Mouse (Mus musculus) frontal cortex, postnatal 14 days (tissue): ENCODE data around the gene Gm4969.

Experiments used
- DNase-seq, 2 experiments: peaks; one replicate each; pipeline ENCODE4 v3.0.0; 2022; ENCODE audit warnings: low spot score in 2 of 2

The Gm4969 gene

GRCm38 (mm10) chr7:19136673-19137334 lies 18.6 kb upstream of the Gm4969 start:
- DNase-seq = no peak

DNA sequence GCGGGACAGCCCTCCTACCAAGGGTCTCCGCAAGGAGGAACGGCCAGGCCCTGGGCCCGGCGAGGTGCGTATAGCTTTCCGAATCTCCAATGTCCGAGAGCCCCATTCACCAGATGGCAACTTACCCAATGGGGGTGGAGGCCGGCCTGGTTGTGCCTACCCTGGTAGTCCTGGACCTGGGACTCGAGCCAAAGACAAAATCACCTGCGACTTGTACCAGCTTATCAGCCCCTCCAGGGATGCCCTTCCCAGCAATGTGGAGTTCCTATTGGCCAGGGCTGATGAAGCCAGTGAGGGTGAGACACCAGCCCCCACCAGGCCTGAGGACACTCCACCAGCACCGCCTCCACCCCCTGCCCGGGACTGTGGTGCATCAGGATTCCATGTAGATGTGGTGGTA lies 18.0 kb upstream of the Gm4969 start:
- DNase-seq = no peak

DNA sequence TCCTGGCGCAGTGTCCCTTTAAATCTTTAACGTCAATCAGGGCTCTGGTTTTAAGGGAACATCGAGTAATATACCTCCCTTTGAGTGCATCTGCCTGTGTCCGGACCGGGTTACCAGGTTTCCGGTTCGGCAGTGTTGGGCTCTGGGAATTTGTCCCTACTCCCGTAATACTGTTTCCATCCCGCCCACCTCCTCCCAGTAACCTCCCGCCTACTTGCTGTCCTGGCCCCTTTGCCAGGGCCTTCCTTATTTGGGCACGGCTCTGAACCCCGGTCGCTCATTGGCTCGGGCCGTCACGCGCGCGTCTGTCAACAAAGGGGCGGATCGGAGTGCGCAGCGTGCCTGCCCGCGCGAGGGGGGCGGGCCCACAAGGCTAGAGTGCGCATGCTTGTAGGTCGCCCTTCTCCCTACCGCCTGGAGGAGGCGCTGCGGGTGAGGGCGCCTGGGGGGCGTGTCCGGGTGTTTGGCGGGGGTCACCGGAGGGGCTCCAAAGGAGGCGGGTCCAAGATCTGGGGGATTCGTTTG lies 13.2 kb upstream of the Gm4969 start:
- DNase-seq = peak; percentile 94 to 97

DNA sequence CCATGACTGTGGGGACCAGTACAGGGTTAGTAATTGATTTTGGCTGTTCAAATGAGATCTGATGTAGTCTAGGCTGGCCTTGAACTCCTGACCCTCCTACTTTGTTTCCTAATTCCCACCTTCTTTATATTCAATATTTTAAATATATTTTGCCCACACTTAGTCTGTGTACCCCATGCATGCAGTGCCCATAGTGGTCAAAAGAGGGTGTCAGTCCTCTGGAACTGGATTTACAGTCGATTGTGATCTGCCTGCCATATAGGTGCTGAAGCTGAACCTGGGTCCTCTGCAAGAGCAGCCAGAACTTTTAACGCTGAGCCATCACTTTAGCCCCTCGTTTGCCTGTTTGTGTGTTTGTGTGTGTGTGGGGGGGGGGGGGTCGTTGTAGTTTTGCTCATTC lies 12.5 kb upstream of the Gm4969 start:
- DNase-seq = no peak

- no peak for DNase-seq
These were observed 11.2 kb upstream of the Gm4969 start for GRCm38 (mm10) chr7:19129396-19129795.

DNA sequence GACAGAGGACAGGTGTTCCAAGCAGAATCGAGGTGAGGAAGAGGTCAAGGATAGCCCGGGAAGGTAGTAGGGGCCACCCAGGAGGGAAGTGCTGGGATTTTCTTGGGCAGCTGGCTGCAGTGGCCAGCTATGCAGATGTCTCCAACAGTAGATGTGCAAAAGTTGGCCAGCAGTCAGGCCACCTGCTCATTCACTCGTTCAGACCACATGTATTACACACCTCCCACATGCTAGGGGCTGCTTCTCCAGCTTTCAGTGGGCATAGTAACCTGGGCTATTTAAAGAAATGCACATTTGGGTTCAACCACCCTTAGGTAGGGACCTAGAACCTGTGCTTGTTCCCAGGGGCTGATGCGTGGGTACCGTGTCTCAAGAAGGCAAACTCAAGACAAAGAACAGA lies 9.6 kb upstream of the Gm4969 start:
- no peak for DNase-seq

GRCm38 (mm10) chr7:19124713-19125112 lies 6.5 kb upstream of the Gm4969 start:
- DNase-seq = no peak

DNA sequence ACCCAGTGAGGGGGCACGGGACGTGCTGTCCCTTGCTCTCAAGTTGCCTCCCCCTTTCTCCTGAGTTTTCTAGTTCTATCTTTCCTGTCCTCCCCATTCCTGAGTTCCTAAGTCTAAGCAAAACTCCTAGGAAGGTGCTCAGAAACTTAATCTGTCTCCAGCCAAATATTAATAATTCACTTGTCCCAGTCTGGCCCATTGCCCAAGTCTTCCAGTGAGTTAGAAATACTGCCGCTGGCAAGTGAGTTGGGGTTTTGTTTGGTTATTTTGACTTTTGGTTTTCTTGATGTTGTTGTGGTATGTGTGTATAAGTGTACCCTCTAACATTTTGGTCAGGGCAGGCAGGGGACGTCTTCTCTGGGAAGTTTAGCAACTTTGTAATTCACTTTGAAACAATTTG lies 3.5 kb upstream of the Gm4969 start:
- DNase-seq = no peak

DNA sequence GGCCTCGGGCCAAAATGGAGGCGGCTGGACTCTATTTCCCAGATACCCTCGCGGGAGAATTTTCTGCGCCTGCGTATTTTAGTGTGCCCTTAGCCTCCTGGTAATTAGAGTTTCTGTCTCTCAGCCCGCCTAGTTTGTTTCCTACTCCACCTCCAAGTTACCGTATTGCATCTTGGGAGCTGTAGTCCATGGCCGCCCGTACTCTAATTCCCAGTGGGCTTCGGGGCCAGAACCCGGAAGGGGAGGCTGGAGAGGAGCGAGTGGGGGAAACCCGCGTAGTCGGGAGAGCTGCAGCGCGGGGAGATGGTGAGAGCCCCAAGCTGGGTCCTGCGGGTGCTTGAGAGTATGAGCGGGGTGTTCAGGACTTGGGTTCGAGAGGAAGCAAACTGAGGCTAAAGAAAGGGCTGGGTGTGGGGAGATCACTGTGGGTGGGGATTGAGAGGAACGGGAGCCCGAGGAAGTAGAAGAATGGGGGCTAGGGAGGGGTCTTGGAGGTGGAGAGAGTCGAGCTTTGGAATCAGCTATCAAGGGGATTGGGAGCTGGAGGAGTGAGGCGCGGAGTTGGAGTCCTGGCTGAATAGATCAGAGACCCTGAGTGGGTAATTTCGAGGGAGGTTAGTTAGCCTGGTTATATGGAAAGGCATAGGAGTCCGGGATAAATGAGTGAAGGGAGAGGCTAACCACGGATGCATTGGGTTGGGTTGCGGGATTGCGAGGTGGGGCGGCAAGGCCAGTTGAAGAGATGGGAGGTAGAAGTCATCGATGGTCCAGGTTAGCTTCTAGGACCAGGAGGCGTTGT lies 1.7 kb upstream of the Gm4969 start, which contains the start of gene Fbxo46:
Gene Fbxo46 (plus strand): TSS at position 229 of the 799 bp plus-strand sequence.
- DNase-seq = peak; percentile 88 to 91

DNA sequence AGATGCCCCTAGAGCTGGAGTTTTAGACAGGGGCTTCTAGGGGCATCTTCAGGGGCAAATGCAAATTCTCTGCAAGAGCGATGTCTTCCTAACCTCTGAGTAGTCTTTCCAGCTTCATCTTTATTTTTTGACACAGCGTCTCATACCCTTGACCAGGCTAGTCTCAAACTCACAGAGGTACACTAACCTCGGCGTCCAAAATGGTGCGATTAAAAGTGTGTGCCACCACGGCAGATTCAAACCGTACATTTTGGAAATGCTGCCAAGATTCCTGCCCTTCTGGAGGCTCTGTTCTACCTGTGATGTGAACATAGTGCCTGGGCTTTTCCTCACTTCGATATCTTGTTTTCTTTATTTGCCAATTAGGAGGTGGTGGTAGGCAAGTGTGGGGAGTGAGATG lies 915 bp upstream of the Gm4969 start:
- DNase-seq = no peak

- no peak for DNase-seq
These were observed 8.6 kb downstream of the Gm4969 start for GRCm38 (mm10) chr7:19109565-19109964.

DNA sequence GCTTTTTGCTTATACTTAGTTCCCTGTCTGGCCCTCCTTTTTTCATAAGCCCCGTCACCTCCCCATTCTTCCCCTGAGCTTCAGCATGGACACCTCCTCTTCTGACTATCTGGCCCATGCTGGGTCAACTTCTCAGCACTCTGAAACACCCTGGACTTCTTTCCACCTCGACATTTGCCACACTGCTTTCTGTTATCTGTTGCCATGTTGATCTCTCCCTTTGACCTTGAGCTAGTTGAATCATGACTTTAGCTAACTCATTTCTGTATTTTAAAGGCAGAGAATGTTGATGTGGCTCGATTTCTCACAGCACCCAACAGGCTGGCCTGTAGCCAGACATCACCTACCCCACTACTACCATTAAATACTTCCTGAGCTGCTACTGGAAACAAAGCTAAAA lies 10.7 kb downstream of the Gm4969 start:
- DNase-seq = no peak

DNA sequence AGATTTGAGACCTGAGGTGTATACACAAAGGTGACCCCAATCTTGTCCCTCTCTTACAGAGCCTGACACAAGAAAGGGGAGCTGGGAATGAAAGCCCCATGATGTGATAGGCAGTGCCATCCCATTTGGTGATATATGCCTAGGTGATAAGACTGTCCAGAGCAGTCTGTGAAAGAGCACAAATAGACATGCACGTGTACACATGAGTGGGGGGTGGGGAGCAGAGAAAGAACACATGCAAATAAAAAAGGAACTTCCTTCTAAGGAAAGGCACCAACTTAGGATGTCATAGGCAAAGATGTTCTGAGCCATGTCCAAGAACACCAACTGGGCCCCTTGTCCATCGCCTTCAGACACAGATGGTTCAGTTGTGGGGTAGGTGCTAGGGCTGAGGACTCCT lies 13.7 kb downstream of the Gm4969 start:
- DNase-seq = no peak

DNA sequence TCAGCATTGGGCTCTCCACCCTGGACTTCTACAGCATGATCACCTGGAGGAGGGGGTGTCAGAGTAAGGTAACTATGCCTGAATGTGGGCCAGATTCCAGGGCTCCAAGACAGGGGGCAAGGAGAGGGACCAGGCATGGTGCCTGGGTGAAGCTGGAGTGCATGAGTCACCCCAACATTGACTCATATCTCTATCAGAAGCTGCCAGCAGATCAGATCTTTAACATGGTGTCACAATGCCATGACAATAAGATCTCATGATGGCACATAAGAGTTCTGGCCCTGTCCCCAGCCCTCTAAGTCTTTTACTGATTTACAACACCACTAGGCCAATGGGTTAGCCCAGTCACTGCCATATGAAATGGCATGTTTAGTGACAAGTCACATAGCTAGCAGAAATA lies 14.4 kb downstream of the Gm4969 start:
- DNase-seq = no peak

- DNase-seq = no peak
These were observed 17.9 kb downstream of the Gm4969 start for GRCm38 (mm10) chr7:19100290-19100689.

GRCm38 (mm10) chr7:19098811-19099210 lies 19.4 kb downstream of the Gm4969 start:
- no peak for DNase-seq

- DNase-seq = no peak
These were observed 20.3 kb downstream of the Gm4969 start for GRCm38 (mm10) chr7:19097863-19098262.

DNA sequence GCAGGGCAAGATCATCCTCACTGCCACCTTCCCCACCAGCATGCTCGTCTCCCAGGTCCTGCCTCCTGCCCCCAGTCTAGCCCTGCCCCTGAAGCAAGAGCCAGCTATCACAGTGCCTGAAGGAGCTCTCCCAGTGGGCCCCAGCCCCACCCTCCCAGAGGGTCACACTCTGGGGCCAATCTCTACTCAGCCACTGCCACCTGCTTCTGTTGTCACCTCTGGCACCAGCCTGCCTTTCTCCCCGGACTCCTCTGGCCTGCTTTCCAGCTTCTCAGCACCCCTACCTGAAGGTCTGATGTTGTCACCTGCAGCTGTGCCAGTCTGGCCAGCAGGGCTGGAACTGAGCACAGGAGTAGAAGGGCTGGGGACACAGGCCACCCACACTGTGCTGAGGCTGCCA lies 21.0 kb downstream of the Gm4969 start:
- no peak for DNase-seq

GRCm38 (mm10) chr7:19096421-19096976 lies 21.7 kb downstream of the Gm4969 start:
- no peak for DNase-seq

DNA sequence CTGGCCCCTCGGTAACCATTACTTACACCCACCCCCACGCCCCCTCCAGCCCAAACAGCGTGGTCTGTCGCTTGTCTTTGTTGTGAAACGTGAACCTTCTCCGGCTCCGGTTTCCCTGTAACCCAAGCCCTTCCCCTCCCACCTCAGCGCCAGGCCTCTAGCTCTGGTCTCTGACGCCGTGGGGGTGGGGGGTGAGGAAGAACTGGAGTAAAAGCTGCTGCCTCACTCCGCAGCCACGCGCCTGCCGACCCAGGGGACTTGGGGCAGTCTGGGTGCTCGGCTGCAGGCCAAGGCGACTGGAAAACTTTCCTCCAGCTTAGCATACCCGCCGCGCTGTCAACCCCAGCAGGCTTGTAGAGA lies 22.4 kb downstream of the Gm4969 start:
- no peak for DNase-seq

GRCm38 (mm10) chr7:19094826-19095750 lies 23.1 kb downstream of the Gm4969 start:
- DNase-seq = no peak

GRCm38 (mm10) chr7:19094471-19094825 lies 23.7 kb downstream of the Gm4969 start, which contains the start of gene Six5:
Gene Six5, plus strand, starts transcription at chr7:19094594.
- no peak for DNase-seq
